Mouse (Mus musculus): ENCODE results near the gene Olfr1214. TPM values are rescaled to one million over a fixed set of nuclear protein-coding genes. Genes with fewer than 3 reads are reported as not detected.

Gene Olfr1214
- total RNA-seq (2023): not detected

GRCm38 (mm10) chr2:88992553-88992952, at the start of gene Olfr1214:
Gene Olfr1214, minus strand, starts transcription at chr2:88992653.

GRCm38 (mm10) chr2:89031965-89032364, 39.5 kb upstream of the Olfr1214 start, which contains the start of gene Olfr1217:
Gene Olfr1217, minus strand, starts transcription at chr2:89032065.

GRCm38 (mm10) chr2:89018240-89018639, 25.8 kb upstream of the Olfr1214 start, which contains the start of gene Olfr1216:
Gene Olfr1216, minus strand, starts transcription at chr2:89018340.

GRCm38 (mm10) chr2:89006873-89007272, 14.4 kb upstream of the Olfr1214 start, which contains the start of gene Olfr1215:
Gene Olfr1215, minus strand, starts transcription at chr2:89006973.

GRCm38 (mm10) chr2:88980181-88980580, 12.3 kb downstream of the Olfr1214 start, which contains the start of gene Gm13762:
Gene Gm13762, minus strand, starts transcription at chr2:88980281.

GRCm38 (mm10) chr2:88953669-88954068, 38.8 kb downstream of the Olfr1214 start, which contains the start of gene Olfr1212:
Gene Olfr1212, plus strand, starts transcription at chr2:88953969.

GRCm38 (mm10) chr2:88938011-88938410, 54.4 kb downstream of the Olfr1214 start, which contains the start of gene Olfr1211:
Gene Olfr1211, minus strand, starts transcription at chr2:88938111.

Other genes starting within 250 kb of the Olfr1214 start
- not detected for gene Olfr1198, start 241.3 kb downstream of the Olfr1214 start, total RNA-seq (2023)
- not detected for gene Olfr1199, start 232.2 kb downstream of the Olfr1214 start, total RNA-seq (2023)
- gene Olfr1200, start 222.2 kb downstream of the Olfr1214 start, total RNA-seq (2023): not detected
- gene Olfr1201, start 199.6 kb downstream of the Olfr1214 start, total RNA-seq (2023): not detected
- gene Olfr1202, start 178.2 kb downstream of the Olfr1214 start, total RNA-seq (2023): not detected
- gene Olfr1205, start 162.9 kb downstream of the Olfr1214 start, total RNA-seq (2023): not detected
- not detected for gene Olfr1204, start 143.4 kb downstream of the Olfr1214 start, total RNA-seq (2023)
- not detected for gene Olfr1206, start 129.4 kb downstream of the Olfr1214 start, total RNA-seq (2023)
- gene Olfr1208, start 90.3 kb downstream of the Olfr1214 start, total RNA-seq (2023): not detected
- not detected for gene Olfr1209, start 77.5 kb downstream of the Olfr1214 start, total RNA-seq (2023)
- gene Olfr1211, start 54.5 kb downstream of the Olfr1214 start, total RNA-seq (2023): not detected
- gene Olfr1212, start 38.7 kb downstream of the Olfr1214 start, total RNA-seq (2023): not detected
- gene Gm13762, start 12.4 kb downstream of the Olfr1214 start, total RNA-seq (2023): not detected
- not detected for gene Olfr1215, start 14.3 kb upstream of the Olfr1214 start, total RNA-seq (2023)
- gene Olfr1216, start 25.7 kb upstream of the Olfr1214 start, total RNA-seq (2023): not detected
- gene Olfr1217, start 39.4 kb upstream of the Olfr1214 start, total RNA-seq (2023): not detected
- not detected for gene Olfr1218, start 68.5 kb upstream of the Olfr1214 start, total RNA-seq (2023)
- gene Olfr1219, start 90.9 kb upstream of the Olfr1214 start, total RNA-seq (2023): not detected
- not detected for gene Olfr1220, start 114.2 kb upstream of the Olfr1214 start, total RNA-seq (2023)
- not detected for gene Olfr1221, start 124.6 kb upstream of the Olfr1214 start, total RNA-seq (2023)
- gene Olfr1222, start 140.4 kb upstream of the Olfr1214 start, total RNA-seq (2023): not detected
- gene Olfr1223, start 158.9 kb upstream of the Olfr1214 start, total RNA-seq (2023): not detected
- not detected for gene Olfr1224-ps1, start 171.4 kb upstream of the Olfr1214 start, total RNA-seq (2023)
- not detected for gene Olfr1225, start 182.0 kb upstream of the Olfr1214 start, total RNA-seq (2023)
- gene Olfr1226, start 207.4 kb upstream of the Olfr1214 start, total RNA-seq (2023): not detected